Mouse (Mus musculus) liver, postnatal 0 days (tissue): ENCODE measurements at regions not wholly inside any gene's neighbourhood (a gene's known extent, or its start where the extent isn't known, plus 50 kb on each side); places are given as distances from the start of the nearest gene placed in this dataset.

Experiments used
- CTCF ChIP-seq: sonication (generic); IDR thresholded peaks from 2 replicates; pipeline ENCODE4 v1.5.1; 2016; ENCODE audit warnings: antibody characterized with exemption, low read depth
- EP300 ChIP-seq: IDR thresholded peaks from 2 replicates; pipeline ENCODE4 v1.6.1; 2016; ENCODE audit warnings: antibody characterized with exemption, low read depth, mild to moderate bottlenecking

DNA sequence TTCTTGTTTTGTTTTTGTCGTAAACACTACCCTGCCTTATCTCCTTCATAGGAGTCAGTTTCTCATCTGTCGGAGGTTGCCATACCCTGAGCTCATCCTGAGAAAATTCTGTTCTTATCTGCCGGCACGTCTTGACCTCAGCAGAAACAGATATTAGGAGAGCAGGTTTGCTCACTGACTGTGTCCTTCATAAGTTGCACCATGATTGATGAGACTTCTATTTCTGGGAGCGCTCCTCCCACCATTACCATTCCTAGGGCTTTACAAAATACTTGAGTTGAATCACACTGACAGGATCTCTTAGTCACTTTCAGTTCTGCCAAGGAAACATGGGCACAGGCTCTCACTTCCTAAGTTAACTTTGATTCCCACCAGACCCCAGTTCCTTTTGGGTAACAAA, 196.9 kb downstream of the Sec61b start:
- TF ChIP-seq CTCF (no peak), EP300 (no peak)
